Mouse (Mus musculus): ENCODE measurements around the gene Pex5.
"Not testable (repeated sequence)": the region's sequence is repeated elsewhere in the genome, so short reads cannot be mapped to it uniquely, and the experiment has no call there.

The Pex5 gene

GRCm38 (mm10) chr6:124426604-124427003, 11.7 kb upstream of the Pex5 start:
- DNase-seq (ENCODE audit: low spot score), result no peak

GRCm38 (mm10) chr6:124425523-124425922, 10.7 kb upstream of the Pex5 start:
- no peak for DNase-seq (ENCODE audit: low spot score)

DNA sequence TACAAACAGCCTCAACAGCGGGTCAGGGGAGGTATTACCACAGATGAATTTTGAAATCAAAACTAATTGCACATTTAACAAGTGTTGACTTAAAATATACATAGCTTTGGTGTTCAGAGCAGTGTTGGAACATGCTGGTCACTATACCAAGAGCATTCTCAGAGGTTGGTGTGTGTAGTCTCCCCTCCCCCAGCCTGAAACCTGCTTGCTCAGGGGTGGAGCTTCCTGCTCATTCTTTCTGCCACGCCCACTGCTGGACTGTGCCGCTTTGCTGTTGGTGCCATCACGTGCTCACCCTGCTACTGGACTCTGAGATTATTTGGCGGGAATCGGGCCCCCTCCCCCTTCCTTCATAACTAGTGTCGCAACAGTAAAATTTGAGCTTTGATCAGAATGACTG, 10.2 kb upstream of the Pex5 start:
- not testable (repeated sequence) for DNase-seq (ENCODE audit: low spot score)

GRCm38 (mm10) chr6:124424068-124424498, 9.2 kb upstream of the Pex5 start:
- no peak for DNase-seq (ENCODE audit: low spot score)

GRCm38 (mm10) chr6:124418686-124419085, 3.8 kb upstream of the Pex5 start:
- DNase-seq (ENCODE audit: low spot score), result no peak

DNA sequence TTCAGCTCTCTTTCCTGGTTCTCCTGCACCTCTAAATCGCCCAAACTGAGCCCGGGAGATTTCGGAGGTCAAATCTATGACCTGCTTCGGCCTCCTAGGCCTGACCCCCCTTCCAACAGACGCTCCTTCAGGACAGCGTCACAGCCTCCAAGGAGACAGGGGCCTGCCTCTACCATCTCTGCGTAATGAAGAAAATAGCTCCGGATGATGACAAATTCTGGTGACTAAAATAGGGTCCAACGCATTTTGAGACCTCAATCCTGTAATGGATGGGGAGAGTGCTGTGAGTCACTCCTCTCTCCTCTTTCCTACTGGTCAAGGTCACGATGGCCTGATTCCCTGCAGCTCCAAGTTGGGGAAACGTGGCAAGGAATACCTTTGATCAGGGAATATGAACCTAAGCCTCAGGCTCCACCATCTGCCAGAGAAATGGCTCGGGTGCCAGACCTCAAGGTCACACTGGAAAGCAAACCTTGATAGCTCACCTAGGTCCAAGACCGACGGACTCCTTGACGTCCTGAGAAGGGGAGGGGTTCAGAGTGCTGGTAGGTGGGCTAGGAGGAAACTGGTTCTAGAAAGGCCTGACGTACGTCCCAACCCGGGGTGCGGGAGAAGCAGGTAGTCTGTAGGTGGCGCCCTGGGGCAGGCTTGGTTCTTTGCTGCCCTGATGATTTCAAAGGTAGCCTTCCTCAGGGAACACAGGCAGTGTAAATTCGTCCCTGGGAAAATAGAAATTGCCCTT, 651 bp upstream of the Pex5 start:
- peak; percentile 78 for DNase-seq (ENCODE audit: low spot score)

DNA sequence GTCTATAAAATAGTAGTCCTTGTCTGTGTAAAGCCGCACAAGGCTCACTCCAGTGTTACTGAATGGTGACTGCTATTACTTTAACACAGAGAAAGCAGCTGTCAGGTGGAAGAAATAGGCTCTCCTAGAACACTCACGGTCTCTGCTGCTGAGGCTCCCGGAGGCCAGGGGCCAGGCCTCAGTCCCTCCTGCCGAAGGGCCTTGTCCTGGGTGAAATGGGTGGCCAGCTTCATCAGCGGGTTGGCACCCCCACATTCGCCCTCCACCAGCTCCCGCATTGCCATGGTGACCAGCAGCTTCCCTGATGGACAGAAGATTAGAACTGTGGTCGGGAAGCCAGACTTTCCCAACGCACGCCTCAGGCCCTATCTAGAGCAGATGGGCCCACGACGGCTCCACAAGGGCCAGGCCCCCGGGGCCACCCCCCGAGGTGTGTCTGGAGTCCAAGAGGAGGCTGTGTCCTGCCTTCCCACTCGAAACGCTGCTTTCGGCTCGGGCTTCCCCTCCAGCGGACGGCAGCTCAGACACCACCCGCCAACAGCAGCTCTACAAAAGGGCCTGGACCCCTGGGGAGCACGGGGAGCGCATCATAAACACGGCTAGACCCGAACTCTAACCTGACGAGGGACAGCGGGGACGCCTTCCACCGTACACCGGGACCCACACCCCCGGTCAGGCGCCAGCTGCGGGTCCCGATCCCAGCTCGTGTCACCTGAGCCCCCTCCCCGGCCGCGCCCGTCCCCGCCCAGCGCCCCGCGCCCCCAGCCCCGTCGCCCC, 529 bp downstream of the Pex5 start:
- peak; percentile 50 for DNase-seq (ENCODE audit: low spot score)

- no peak for DNase-seq (ENCODE audit: low spot score)
Observed at GRCm38 (mm10) chr6:124413770-124414149, 1.1 kb downstream of the Pex5 start.

DNA sequence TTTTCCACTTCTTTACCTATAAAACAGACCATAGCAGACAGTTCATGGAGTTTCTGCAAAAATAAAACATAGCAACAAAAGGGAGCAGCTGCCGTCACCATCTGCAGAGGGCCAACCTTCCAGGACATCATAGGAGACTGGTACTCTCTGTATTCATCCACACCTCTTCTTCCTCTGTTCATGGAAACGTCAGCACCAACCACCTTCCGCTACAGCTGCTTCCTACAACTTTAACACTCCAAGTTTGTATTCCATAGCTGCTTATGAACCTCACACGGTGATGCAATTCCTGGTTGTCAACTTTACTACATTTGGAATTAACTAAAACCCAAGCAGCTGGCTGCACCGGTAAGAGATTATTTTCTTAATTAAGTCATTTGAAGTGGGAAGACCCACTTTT, 6.5 kb downstream of the Pex5 start:
- DNase-seq (ENCODE audit: low spot score), result no peak

GRCm38 (mm10) chr6:124407180-124407579, 7.7 kb downstream of the Pex5 start:
- no peak for DNase-seq (ENCODE audit: low spot score)

DNA sequence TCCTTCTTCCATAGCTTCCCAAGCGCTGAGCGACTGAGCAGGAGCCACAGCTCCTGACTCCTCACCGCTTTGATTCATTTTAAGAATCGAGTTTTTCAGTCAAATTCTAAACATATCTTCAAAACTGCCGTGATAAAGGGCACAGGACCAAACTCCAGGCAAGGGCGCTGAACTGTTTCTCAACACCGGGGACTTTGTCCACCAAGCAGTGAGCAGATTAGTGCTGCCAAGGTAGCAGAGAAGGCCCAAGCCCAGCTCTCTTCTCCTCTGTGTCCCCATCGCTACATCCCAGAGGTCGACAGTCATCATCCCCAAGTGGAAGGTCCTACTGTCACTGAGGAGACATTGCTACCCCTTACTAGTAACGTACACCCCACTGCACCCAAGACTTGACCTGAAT, 8.5 kb downstream of the Pex5 start:
- DNase-seq (ENCODE audit: low spot score), result no peak

- no peak for DNase-seq (ENCODE audit: low spot score)
Observed at GRCm38 (mm10) chr6:124399738-124400137, 15.1 kb downstream of the Pex5 start.

- DNase-seq (ENCODE audit: low spot score), result not testable (repeated sequence)
Observed at GRCm38 (mm10) chr6:124394991-124395390, 19.9 kb downstream of the Pex5 start.

- DNase-seq (ENCODE audit: low spot score), result no peak
Observed at GRCm38 (mm10) chr6:124380142-124380541, 34.7 kb downstream of the Pex5 start.

GRCm38 (mm10) chr6:124379331-124379730, 35.5 kb downstream of the Pex5 start:
- peak; percentile 80 for DNase-seq (ENCODE audit: low spot score)

DNA sequence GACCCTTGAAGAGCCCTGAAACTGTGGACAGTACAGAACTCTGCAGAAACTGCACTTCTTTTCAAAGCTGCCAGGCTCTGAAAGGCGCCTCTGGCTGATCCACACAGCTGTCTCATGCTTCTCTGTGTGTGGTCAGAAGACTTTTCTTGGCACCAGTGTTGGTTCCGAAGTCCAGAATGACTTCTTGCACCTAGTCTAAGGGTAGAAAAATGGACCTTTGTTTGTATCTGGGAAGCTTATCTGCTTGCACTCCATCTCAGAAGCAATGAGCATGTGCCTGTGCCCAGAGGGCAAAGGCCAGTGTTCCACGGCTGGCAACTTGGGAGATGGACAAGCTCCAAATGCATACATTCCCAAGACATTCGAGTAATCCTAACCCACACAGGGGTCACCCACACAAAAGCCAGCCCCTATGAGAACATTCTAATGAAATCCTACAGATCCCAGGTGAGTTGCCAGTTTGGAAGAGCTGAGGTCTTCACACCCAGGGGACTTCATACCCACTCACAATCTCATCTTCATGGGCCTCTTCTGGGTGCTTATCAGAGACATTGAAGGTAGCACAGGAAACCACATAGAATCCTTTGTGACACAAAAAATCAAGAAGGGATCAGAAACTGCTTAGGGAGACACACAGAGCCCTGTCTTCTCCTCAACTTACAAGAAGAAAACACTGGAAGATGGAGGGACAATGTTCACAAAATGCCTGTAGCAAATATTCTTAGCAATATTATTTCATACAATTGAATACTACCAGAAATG, 37.2 kb downstream of the Pex5 start:
- no peak for DNase-seq (ENCODE audit: low spot score)

- DNase-seq (ENCODE audit: low spot score), result no peak
Observed at GRCm38 (mm10) chr6:124376311-124376710, 38.6 kb downstream of the Pex5 start.

GRCm38 (mm10) chr6:124375435-124375884, 39.4 kb downstream of the Pex5 start:
- DNase-seq (ENCODE audit: low spot score), result no peak

DNA sequence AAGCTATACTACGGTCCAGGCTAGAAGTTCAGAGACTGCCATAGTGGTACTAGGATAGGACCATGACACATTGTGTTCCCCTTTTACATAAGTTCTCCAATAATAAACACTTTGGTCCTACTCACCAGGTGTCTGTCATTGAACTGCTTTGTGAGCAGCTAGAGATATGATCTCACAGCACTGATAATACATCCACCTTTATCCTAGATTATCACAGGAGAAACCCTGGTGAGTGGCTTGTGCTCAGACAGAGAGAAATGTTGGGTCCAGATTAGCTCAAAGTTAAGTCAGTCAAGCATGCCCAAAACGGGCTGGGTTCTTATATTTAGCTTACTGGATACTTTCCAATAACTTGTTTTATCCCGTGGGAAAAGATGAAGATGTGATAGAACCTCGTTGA, 40.2 kb downstream of the Pex5 start:
- DNase-seq (ENCODE audit: low spot score), result no peak

DNA sequence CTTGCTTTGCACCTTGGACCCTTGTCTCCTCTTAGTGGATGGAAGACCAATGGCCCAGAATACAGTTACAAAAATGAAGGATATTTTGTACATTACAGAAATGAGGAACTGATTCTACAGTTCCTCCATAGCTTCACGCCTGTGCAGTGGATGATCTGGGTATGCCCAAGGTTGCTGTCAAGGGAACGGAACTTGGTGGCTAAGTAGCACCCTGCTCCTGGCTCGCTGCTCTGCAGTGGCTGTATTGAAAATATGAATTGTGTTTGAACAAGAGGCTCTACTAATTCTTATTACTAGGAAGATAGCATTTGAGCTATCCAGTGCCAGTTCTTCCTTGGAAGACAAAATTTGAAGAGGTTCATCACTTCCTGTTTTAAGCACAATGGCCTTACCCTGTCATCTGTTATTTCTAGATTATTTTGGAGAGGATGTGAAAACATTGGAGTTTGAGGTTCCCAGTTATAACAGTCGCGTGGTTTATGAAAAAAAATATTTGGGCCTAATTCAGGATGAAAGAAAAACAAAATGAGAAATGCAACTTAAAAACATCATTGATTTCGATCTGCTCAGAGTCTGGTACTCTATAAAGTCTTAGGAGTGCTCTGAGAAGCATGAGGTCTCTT, 41.2 kb downstream of the Pex5 start:
- no peak for DNase-seq (ENCODE audit: low spot score)

DNA sequence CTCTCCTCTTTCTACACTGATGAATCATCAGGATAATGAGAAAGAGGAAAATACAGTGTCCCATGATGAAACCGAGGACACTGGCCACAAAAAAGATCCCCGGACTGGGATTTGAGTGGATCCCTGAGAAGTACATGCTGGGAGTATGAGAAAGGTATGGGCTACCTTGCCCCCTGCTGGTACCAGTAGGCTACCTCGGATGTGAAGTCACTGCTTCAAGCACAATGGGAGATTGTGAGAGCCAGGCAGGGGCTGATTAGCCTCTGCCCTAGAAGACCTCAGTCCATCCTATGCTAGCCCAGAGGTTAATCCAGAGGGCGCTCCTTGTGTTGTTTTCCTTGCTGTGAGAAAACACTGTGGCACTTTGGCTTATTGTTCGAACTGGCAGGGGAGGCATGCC, 50.5 kb downstream of the Pex5 start:
- no peak for DNase-seq (ENCODE audit: low spot score)

- DNase-seq (ENCODE audit: low spot score), result no peak
Observed at GRCm38 (mm10) chr6:124360549-124360948, 54.3 kb downstream of the Pex5 start.

Measured in retina, embryonic 14.5 days (tissue).